Mouse (Mus musculus) embryo, embryonic 11 days (tissue): ENCODE measurements around the gene Olfr933.

ENCODE experiments used
- DNase-seq: peaks from one replicate; pipeline ENCODE4 v3.0.0-alpha.2; 2015

The Olfr933 gene

DNA sequence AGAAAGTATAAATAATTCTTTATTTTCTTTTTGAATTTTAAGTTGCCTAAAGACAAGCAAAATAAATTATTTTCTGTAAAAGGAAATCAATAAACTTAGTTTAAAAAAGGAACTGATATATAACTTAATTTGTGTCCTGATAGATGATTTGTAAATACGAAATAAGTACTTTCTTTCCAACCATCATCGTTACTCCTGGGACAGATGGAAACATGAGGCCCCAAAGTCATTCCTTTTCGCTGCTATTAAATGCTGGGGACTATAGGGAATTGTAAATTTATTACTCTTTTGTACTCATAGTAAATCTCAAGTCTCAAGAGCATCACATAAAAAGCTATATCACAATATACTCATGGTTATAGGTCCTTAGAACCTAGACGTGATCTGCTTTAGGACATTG is at the start of gene Olfr933:
Olfr933 (plus strand) TSS at position 301 of the 400 bp plus-strand sequence.
- DNase-seq = no peak

DNA sequence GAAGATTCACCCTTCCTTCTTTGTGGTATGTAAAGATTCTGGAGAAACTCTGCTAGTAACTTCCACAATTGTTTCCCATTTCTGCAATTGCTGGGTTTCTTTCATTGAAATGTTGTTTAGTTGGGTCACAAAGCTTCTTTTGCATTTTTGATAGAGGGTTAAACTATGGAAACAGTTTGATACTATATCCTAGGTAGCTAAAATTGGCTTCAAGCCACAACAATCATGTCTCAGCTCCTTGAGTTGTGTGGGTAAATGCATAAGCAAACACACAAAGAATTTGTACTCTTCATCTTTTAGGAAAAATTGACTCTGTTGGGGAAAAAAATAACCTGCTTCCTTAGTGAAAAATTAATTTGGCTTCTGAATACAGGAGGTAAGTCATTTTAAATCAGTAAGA is 42.6 kb upstream of the Olfr933 start, which contains the start of gene Olfr930:
Olfr930 (plus strand) TSS at position 301 of the 400 bp plus-strand sequence.
- DNase-seq = no peak

- peak; percentile 1 for DNase-seq
Observed at GRCm38 (mm10) chr9:38953401-38954123, 18.6 kb upstream of the Olfr933 start.

DNA sequence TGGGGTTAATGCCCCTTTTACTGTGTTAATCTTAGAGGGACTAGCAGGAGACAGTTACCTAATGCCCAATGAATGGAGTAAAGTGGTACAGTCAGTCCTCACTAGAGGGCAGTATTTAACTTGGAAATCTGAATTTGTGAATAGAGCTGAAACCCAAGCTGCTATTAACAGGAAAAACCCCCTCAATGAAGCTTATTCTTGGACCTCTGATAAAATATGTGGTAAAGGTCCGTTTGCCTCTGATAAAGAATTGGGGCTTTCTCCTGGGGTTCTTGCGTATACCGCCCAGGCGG is 18.0 kb upstream of the Olfr933 start:
- peak; percentile 13 for DNase-seq

GRCm38 (mm10) chr9:38988215-38988614 is 16.1 kb downstream of the Olfr933 start, which contains the start of gene Olfr934:
Gene Olfr934 (minus strand): TSS chr9:38988315.
- no peak for DNase-seq

DNA sequence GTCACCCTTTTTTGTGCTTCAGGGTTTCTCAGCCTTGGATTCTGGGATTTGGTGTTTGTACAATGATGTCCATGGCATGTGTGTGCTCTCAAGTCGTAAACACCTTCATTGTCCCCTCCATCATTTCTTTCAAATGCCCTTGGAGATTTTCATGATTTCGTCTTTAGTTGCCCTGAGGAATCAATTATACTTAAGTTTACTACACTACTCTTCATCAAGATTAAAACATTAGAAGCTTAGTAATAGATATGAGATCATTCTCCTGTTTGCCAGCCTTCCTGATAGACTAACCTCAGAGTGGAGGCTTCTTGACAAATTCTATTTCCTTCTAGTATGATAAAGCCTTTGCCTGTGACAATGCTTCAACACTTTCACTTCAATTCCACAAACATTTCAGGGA is 27.5 kb downstream of the Olfr933 start, which contains the start of gene Olfr935:
Olfr935 (minus strand) TSS at position 101 of the 400 bp plus-strand sequence.
- no peak for DNase-seq

DNA sequence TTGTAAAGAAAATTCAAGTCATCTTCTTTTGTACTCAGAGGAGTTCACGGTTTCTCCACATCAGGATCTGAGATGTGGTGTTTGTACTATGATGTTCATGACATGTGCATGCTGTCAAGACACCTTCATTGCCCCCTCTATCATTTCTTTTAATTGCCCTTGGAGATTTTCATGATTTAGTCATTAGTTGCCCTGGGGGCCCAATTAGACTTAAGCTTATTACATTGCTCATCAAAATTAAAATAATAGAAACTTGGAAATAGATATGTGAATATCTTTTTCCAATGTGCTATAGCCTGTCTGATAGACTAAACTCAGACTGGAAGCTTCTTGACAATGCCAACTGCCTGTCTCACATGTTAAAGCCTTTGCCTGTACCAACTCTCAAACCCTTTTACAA is 51.2 kb downstream of the Olfr933 start, which contains the start of gene Olfr146:
Olfr146 (minus strand) TSS at position 101 of the 400 bp plus-strand sequence.
- no peak for DNase-seq
